Mouse (Mus musculus) stomach, embryonic 16.5 days (tissue): ENCODE measurements around the gene Ssbp3. TPM values are rescaled to one million over a fixed set of nuclear protein-coding genes. Genes with fewer than 3 reads are reported as not detected.

ENCODE experiments used
- ATAC-seq: fragments of 200-750 bp; cut with Nextera tagmentation; 2 replicates; pipeline ENCODE4 v1.8.0; 2017; ENCODE audit warnings: moderate number of reproducible peaks, moderate TSS enrichment; ENCODE audit not compliant: insufficient read depth, low FRiP score
- H3K27ac ChIP-seq: fragments of 300-500 bp; sonication (generic); 2 replicates; pipeline ENCODE4 v1.5.1; 2014; ENCODE audit warnings: low read length
- H3K27me3 ChIP-seq: fragments of 300-500 bp; sonication (generic); 2 replicates; pipeline ENCODE4 v1.6.1; 2014; ENCODE audit warnings: low read length, control low read depth, mixed read lengths; ENCODE audit not compliant: control insufficient read depth, insufficient read depth
- H3K36me3 ChIP-seq: fragments of 300-500 bp; sonication (generic); 2 replicates; pipeline ENCODE4 v1.6.1; 2014; ENCODE audit warnings: low read length; ENCODE audit not compliant: control insufficient read depth, insufficient read depth
- H3K4me1 ChIP-seq: fragments of 300-500 bp; sonication (generic); 2 replicates; pipeline ENCODE4 v1.6.1; 2014; ENCODE audit warnings: low read length, control low read depth, mixed read lengths; ENCODE audit not compliant: control insufficient read depth, insufficient read depth
- H3K4me2 ChIP-seq: fragments of 300-500 bp; sonication (generic); 2 replicates; pipeline ENCODE4 v1.6.1; 2014; ENCODE audit warnings: low read depth, low read length, mixed read lengths
- H3K4me3 ChIP-seq: fragments of 300-500 bp; sonication (generic); replicated peaks from 2 replicates; pipeline ENCODE4 v1.5.1; 2014; ENCODE audit warnings: mild to moderate bottlenecking, low read length
- H3K9ac ChIP-seq: fragments of 300-500 bp; sonication (generic); 2 replicates; pipeline ENCODE4 v1.6.1; 2014; ENCODE audit warnings: low read length
- H3K9me3 ChIP-seq: fragments of 300-500 bp; sonication (generic); replicated peaks from 2 replicates; pipeline ENCODE4 v1.6.1; 2016; ENCODE audit warnings: low read length, control low read depth; ENCODE audit not compliant: control insufficient read depth
- whole genome bisulfite sequencing: fragments of 180-500 bp; shearing (Covaris S2); extraction: QIAGEN DNeasy Blood & Tissue Kit; methylation state at CpG from one replicate; pipeline ENCODE4 v1.1.7; 2014; 5-methylcytosine and 5-hydroxymethylcytosine counted together
- polyA plus RNA-seq: library from polyadenylated mRNA; unstranded; fragments of >200 nt; fragmentation: Nextera tagmentation; extraction: Ambion mirVana; gene quantifications from 2 replicates; pipeline ENCODE4 v1.2.1, GENCODE M21; 2015

Ssbp3 gene
- polyA plus RNA-seq, 1 experiment from 2014 or later: 52.8 TPM

DNA sequence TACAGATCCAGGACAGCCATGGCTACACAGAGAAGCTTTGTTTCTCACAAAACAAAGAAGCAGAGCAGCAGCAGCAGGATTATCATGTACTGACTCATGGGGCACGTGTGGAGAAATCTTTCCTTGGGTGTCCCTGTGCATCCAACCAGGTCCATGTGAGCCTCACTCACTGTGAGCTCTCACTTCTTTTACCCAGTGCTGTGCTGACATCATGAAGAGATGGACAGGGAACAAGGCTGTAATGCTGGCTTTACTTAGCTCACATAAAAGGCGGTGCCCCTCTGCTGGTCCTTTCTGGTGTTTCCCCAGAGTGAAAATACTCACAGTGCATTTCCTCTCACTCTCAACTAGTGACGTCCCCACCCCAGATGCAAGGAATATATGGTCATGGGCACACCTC is 111.0 kb downstream of the Ssbp3 start:
- H3K9ac ChIP-seq: no peak overlapping the region
- ATAC-seq: no peak
- 66% methylated on average over 3 of the region's 3 CpGs for WGBS
- H3K9me3 ChIP-seq: no peaks in the 10 kb centered on the region
- H3K4me3 ChIP-seq: no peak overlapping the region
- no peaks in the 10 kb centered on the region for H3K36me3 ChIP-seq
- peaks cover 21% of the 10 kb centered on the region for H3K4me1 ChIP-seq
- H3K27ac ChIP-seq: no peak overlapping the region
- H3K27me3 ChIP-seq: no peaks in the 10 kb centered on the region
- no peak overlapping the region for H3K4me2 ChIP-seq

DNA sequence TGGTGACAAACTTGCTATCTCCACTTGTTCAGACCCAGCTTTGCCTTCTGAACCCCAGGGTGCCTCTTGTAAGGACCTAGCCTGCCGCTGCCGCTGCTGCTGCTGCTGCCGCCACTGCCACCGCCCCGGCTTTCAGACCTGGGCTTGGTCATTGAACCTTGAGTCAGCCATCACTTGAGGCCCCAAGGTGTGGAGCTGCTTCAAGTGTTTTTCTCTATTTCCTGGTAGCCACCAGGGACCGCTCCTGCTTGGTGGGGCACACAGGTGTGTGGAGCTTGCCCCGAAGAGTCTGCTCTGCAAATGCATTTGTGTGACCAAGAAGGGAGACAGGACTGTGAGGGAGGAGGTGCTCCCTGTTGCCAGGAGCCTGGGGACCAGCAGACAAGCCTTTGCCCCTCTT is 114.4 kb downstream of the Ssbp3 start:
- Histone ChIP-seq H3K4me2 (no peak overlapping the region), H3K4me1 (0 out of 2 replicates have a peak, but pooled peaks cover 2% of the 10 kb centered on the region), H3K9ac (no peak overlapping the region), H3K9me3 (no peaks in the 10 kb centered on the region), H3K36me3 (no peaks in the 10 kb centered on the region), H3K4me3 (no peak overlapping the region), H3K27ac (no peak overlapping the region), H3K27me3 (no peaks in the 10 kb centered on the region)
- WGBS: 66% methylated on average over 7 of the region's 7 CpGs
- no peak; the same call in 1 of the 2 replicates for ATAC-seq

DNA sequence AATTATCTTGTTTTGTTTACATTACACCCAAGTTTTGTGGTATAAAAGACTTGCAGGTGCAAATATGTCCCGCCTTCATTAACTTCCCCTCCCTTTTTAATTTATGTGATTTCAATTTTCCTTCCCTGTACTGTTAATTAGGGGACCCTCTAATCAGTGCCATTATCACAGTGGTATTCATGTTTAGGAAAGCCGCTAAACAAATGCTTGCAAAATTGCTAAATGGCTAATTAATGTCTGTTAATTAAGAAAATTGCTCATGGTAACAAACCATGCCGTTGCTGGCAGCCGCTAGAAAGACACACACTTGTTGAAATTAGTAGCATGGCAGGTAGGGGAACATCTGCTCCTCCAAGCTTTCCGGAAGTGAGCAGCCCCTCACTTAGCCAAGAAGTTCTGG is 114.9 kb downstream of the Ssbp3 start:
- Histone ChIP-seq H3K4me1 (0 out of 2 replicates have a peak, but pooled peaks cover 2% of the 10 kb centered on the region), H3K36me3 (no peaks in the 10 kb centered on the region), H3K4me2 (no peak overlapping the region), H3K4me3 (no peak overlapping the region), H3K27ac (no peak overlapping the region), H3K9me3 (no peaks in the 10 kb centered on the region), H3K27me3 (no peaks in the 10 kb centered on the region), H3K9ac (no peak overlapping the region)
- WGBS: 90% methylated on average over 5 of the region's 5 CpGs
- no peak for ATAC-seq

DNA sequence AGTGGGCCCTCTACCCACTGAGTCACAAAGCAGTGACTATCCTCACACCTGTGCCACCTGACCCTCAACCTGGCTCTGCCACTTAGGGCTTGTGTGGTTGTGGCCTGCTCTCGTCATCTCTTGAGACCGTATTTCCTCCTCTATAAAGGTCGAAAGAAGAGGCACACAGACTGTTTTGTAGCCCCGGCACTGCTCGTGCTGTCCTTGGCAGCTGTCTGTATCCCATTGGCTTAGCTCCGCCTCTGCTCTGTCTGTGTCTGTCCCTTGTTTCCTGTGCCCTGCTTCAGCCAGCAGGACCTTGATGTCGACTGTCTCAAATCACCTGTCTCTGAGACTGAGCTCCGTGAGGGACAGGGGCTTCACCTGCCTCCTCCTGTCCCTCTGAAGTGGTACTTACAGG is 116.0 kb downstream of the Ssbp3 start:
- 0 out of 2 replicates have a peak, but pooled peaks cover 2% of the 10 kb centered on the region for H3K4me1 ChIP-seq
- no peak for ATAC-seq
- no peaks in the 10 kb centered on the region for H3K36me3 ChIP-seq
- no peaks in the 10 kb centered on the region for H3K27me3 ChIP-seq
- 61% methylated on average over 8 of the region's 8 CpGs for WGBS
- no peaks in the 10 kb centered on the region for H3K9me3 ChIP-seq
- H3K4me2 ChIP-seq: no peak overlapping the region
- no peak overlapping the region for H3K27ac ChIP-seq
- H3K9ac ChIP-seq: no peak overlapping the region
- no peak overlapping the region for H3K4me3 ChIP-seq

DNA sequence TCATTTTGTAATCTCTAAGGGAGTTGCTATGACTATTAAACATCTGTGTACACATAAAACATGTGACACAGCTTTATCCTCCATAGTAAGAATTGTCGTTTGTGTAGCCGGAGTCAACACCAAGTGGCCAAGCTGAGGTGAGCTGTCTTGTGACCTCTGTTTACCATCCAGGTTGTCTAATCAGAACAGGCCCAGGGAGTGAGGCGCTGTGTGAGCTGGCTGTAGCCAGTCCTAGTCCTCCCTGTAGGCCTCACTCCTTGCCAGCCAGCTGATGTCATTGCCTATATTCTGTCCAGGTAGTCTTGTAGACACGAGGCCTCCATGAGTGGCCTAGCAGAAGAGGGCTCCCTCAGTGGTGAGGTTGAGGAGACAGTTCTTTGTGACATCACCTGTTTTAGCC is 125.2 kb downstream of the Ssbp3 start:
- 79% methylated on average over 4 of the region's 4 CpGs for WGBS
- Histone ChIP-seq H3K4me3 (no peak overlapping the region), H3K27me3 (no peaks in the 10 kb centered on the region), H3K4me2 (no peak overlapping the region), H3K9ac (no peak overlapping the region), H3K4me1 (no peaks in the 10 kb centered on the region), H3K36me3 (peaks cover 11% of the 10 kb centered on the region; the same call in 1 of the 2 replicates), H3K9me3 (no peaks in the 10 kb centered on the region), H3K27ac (no peak overlapping the region)
- ATAC-seq: no peak

DNA sequence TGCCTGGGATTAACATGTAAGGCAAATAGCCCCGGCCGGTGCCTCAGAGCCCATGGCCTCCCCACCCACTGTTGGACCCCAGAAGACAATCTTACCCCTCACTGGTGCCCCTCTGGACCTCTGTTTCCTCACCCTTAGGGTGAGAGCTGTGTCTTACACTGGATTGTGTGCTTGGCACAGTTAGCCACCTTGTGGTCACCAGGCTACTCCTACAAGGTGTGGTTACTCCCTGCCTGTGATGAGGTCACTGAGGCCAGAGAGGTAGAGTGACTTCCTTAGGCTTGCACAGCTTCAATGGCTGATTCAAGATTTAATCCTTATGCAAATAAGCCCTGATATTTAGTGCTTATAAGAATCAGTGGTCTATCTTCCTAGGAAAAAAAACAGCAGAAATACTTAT is 126.5 kb downstream of the Ssbp3 start:
- H3K36me3 ChIP-seq: peaks cover 20% of the 10 kb centered on the region
- H3K27me3 ChIP-seq: no peaks in the 10 kb centered on the region
- no peak for ATAC-seq
- H3K4me2 ChIP-seq: no peak overlapping the region
- H3K27ac ChIP-seq: no peak overlapping the region
- H3K9ac ChIP-seq: no peak overlapping the region
- no peak overlapping the region for H3K4me3 ChIP-seq
- 97% methylated on average over 2 of the region's 2 CpGs for WGBS
- H3K9me3 ChIP-seq: no peaks in the 10 kb centered on the region
- no peaks in the 10 kb centered on the region for H3K4me1 ChIP-seq

DNA sequence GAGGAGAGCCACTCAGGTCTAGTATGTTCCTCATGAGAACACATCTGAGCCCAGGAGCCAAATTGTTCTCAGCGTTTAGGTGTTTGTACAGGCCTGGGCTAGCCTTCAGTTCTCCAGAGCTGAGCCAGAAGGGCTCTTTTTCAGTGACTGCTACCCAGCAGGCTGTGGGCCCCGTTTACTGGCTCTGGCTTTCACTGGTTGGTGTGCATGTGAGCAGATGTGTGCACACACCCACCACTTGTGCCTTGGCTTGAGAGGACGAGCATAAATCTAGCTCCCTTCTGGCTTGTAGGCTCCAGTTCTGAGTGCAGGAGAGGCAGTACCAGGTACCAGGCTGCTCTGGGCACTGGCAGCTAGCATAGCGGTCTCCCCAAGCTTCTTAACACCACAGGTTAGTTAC is 127.8 kb downstream of the Ssbp3 start:
- no peaks in the 10 kb centered on the region for H3K4me1 ChIP-seq
- H3K27ac ChIP-seq: no peak overlapping the region
- 83% methylated on average over 4 of the region's 4 CpGs for WGBS
- H3K27me3 ChIP-seq: no peaks in the 10 kb centered on the region
- no peak overlapping the region for H3K9ac ChIP-seq
- H3K4me3 ChIP-seq: no peak overlapping the region
- no peak overlapping the region for H3K4me2 ChIP-seq
- peaks cover 24% of the 10 kb centered on the region for H3K36me3 ChIP-seq
- no peak for ATAC-seq
- no peaks in the 10 kb centered on the region for H3K9me3 ChIP-seq

DNA sequence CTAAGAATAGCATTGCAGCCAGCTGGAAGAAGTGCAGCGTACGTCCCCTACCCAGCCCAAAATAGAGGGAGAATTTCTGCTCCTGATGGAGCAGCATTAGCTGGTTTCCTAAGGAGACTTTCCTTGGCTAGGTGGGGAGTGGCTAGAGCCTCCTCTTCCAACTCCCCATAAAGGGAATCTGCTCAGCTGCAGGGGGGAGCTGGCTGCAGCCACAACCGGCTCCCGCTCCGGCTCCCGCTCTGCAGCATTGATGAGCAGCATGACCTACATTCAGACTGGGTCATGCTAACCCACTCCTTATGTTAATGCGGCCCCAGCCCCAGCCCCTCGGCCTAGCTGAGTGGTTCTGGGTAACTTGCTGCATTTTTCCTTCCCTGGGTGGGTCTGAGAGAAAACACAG is 128.8 kb downstream of the Ssbp3 start:
- Histone ChIP-seq H3K4me1 (no peaks in the 10 kb centered on the region), H3K36me3 (peaks cover 29% of the 10 kb centered on the region)
- 84% methylated on average over 8 of the region's 8 CpGs for WGBS

DNA sequence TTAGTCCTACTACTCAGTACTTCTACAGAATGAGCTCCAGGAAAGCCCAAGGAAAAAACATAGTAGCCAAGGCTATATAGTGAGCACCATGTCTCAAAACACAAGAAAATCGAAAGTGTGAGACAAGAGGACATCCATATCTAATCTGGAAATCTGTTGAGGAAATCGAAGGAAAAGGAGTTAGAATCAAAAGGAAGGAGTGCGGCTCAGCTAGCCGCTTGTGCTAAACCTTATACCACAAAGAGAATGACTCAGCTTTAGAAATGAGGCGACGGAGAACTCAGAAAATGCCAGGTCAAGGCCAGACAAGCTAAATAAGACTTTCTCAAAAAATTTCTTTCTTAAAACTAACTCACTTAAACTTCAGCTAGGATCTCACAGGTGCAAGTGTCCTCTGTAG is 131.8 kb downstream of the Ssbp3 start:
- peaks cover 44% of the 10 kb centered on the region for H3K36me3 ChIP-seq
- no peaks in the 10 kb centered on the region for H3K9me3 ChIP-seq
- no peak overlapping the region for H3K4me2 ChIP-seq
- no peaks in the 10 kb centered on the region for H3K27me3 ChIP-seq
- no peak overlapping the region for H3K27ac ChIP-seq
- no peak overlapping the region for H3K4me3 ChIP-seq
- no peak for ATAC-seq
- WGBS: 88% methylated on average over 6 of the region's 6 CpGs
- H3K9ac ChIP-seq: no peak overlapping the region
- no peaks in the 10 kb centered on the region for H3K4me1 ChIP-seq

More for the DNA sequence above, 128.8 kb downstream of the Ssbp3 start:
- Histone ChIP-seq H3K9me3 (no peaks in the 10 kb centered on the region), H3K27ac (no peak overlapping the region), H3K9ac (no peak overlapping the region), H3K4me2 (no peak overlapping the region), H3K27me3 (no peaks in the 10 kb centered on the region), H3K4me3 (no peak overlapping the region)
- no peak for ATAC-seq

DNA sequence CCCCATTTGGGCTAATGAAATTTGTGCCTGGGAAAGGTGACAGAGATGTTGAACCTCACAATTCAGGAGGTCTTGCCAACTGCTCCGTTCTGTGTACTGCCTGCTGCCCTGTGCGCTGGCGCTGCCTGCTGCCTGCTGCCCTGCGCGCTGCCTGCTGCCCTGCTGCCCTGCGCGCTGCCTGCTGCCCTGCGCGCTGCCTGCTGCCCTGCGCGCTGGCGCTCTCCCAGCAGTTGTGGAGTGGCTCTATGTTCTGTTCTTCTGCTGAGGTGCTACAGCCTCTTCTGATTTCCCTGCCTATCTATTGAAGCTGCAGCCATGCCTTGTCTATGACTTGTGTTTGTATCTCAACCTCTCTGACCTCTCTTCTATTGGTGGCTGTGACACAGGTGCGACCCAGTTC is 134.7 kb downstream of the Ssbp3 start:
- no peak overlapping the region for H3K4me2 ChIP-seq
- no peak overlapping the region for H3K9ac ChIP-seq
- H3K36me3 ChIP-seq: peaks cover 40% of the 10 kb centered on the region
- no peak overlapping the region for H3K4me3 ChIP-seq
- no peaks in the 10 kb centered on the region for H3K4me1 ChIP-seq
- ATAC-seq: no peak
- WGBS: 98% methylated on average over 13 of the region's 13 CpGs
- no peak overlapping the region for H3K27ac ChIP-seq
- no peaks in the 10 kb centered on the region for H3K27me3 ChIP-seq
- H3K9me3 ChIP-seq: no peaks in the 10 kb centered on the region
